Mouse (Mus musculus) monocyte, adult 5-6 weeks (primary cell): ENCODE data around the gene Zfp12. TPM values are rescaled to one million over a fixed set of nuclear protein-coding genes. Genes with fewer than 3 reads are reported as not detected.

Source experiments
- ATAC-seq: fragments of 153-309, 156-312 bp; replicated peaks from 2 replicates; pipeline ENCODE4 v1.8.0; 2017; ENCODE audit warnings: mild to moderate bottlenecking; ENCODE audit not compliant: low TSS enrichment, insufficient number of reproducible peaks, severe bottlenecking, poor library complexity, low FRiP score
- total RNA-seq: library from RNA; stranded (forward); fragments of 200-1000, 200-491, 200-594 nt; gene quantifications from 3 replicates; pipeline ENCODE4 v1.2.3, GENCODE M21; 2017

Gene Zfp12
- total RNA-seq, 1 experiment from 2014 or later: 17.2 TPM

DNA sequence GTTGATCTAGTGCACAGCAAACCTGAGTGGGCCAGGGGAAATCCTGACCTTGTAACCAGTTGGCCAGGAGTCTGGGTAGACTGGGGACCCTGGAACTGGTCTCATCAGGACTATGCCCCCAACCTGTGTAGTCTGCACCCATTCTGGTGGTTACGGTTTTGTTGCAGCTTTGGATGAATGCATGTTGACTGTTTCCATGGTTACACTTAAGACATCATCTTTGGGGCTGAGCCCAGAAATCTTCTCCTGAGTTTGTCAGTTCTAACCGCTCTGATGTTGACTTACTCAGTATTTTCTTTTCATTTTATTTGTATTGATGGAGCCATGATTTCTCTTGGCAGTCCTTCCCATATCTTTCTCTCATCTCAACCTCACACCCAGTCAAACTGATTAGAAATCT is 60.4 kb downstream of the Zfp12 start:
- no peak for ATAC-seq

DNA sequence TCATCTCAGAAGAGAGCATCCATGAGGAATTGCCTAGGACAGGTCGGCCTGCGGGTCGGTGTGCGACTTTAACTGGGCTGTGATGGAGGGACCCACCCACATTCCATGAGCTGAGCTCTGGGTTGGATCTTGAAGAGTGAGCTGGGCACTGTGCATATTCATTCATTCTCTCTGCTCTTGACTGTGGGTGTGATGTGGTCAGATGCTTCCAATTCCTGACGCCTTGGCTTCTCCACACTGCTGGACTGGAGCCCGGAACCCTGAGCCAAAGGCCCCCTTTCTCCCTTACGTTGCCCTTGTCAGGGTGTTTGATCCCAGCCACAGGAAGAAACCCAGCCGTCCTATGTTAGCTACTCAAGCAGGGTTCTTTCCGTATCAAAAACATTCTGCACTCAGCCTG is 63.0 kb downstream of the Zfp12 start:
- no peak for ATAC-seq

DNA sequence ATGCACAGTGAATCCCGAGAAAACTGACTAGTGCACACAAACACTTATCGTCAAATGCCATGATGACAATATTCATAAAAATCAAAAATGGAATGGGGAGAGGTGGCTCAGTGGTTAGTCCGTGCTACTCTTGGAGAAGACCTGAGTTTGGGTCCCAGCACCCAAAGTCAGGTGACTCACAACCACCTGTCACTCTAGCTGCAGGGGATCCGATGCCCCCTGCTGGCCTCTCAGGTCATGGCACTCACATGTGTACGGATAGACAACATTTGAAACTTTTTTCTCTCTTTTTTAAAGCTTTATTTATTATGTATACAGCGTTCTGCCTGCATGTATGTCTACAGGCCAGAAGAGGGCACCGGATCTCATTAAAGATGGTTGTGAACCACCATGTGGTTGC is 63.4 kb downstream of the Zfp12 start:
- no peak for ATAC-seq

Other genes starting within 250 kb of the Zfp12 start
- gene Rnf216, start 122.2 kb upstream of the Zfp12 start, total RNA-seq: 100 to 120 TPM (median 101 TPM) in 3 replicates
- not detected in 3 replicates for gene Olfr718-ps1, start 87.6 kb upstream of the Zfp12 start, total RNA-seq
- gene Rbak, start 54.4 kb upstream of the Zfp12 start, total RNA-seq: 6.0 to 19.7 TPM (median 18.1 TPM) in 3 replicates
- gene Spdye4b, start 54.1 kb upstream of the Zfp12 start, total RNA-seq: 0.29 to 0.95 TPM in 2 of 3 replicates, not detected in the other
- gene Spdye4a, start 8.3 kb upstream of the Zfp12 start, total RNA-seq: not detected in 3 replicates
- 1.4 to 2.9 TPM (median 1.9 TPM) in 3 replicates for gene Zfp316, start 34.9 kb downstream of the Zfp12 start, total RNA-seq
- not detected in 3 replicates for gene Zfp853, start 58.5 kb downstream of the Zfp12 start, total RNA-seq
- gene E130309D02Rik, start 80.2 kb downstream of the Zfp12 start, total RNA-seq: 7.4 to 12.5 TPM (median 10.3 TPM) in 3 replicates
- gene Zdhhc4, start 94.1 kb downstream of the Zfp12 start, total RNA-seq: 22.5 to 39.9 TPM (median 33.8 TPM) in 3 replicates
- not detected in 3 replicates for gene Grid2ip, start 122.2 kb downstream of the Zfp12 start, total RNA-seq
- 47.3 to 66.2 TPM (median 47.5 TPM) in 3 replicates for gene Kdelr2, start 168.7 kb downstream of the Zfp12 start, total RNA-seq
- 25.0 to 39.5 TPM (median 28.8 TPM) in 3 replicates for gene Daglb, start 229.4 kb downstream of the Zfp12 start, total RNA-seq